Mouse (Mus musculus) heart, embryonic 10.5 days (tissue): ENCODE data around the gene Neb. TPM values are rescaled to one million over a fixed set of nuclear protein-coding genes. Genes with fewer than 3 reads are reported as not detected.

Source experiments
- DNase-seq: peaks from one replicate; pipeline ENCODE4 v3.0.0-alpha.2; 2017; ENCODE audit warnings: low spot score
- H3K27ac ChIP-seq: fragments of 300-500 bp; sonication (generic); 2 replicates; pipeline ENCODE4 v1.5.1; 2016; ENCODE audit warnings: mild to moderate bottlenecking
- H3K27me3 ChIP-seq: fragments of 300-500 bp; sonication (generic); 2 replicates; pipeline ENCODE4 v1.6.1; 2016; ENCODE audit warnings: mild to moderate bottlenecking; ENCODE audit not compliant: poor library complexity, insufficient read depth, severe bottlenecking
- H3K36me3 ChIP-seq: fragments of 300-500 bp; sonication (generic); 2 replicates; pipeline ENCODE4 v1.6.1; 2016; ENCODE audit warnings: mild to moderate bottlenecking, moderate library complexity
- H3K4me1 ChIP-seq: fragments of 300-500 bp; sonication (generic); 2 replicates; pipeline ENCODE4 v1.6.1; 2016; ENCODE audit warnings: mild to moderate bottlenecking
- H3K4me3 ChIP-seq: fragments of 300-500 bp; sonication (generic); 2 replicates; pipeline ENCODE4 v1.5.1; 2016; ENCODE audit warnings: mild to moderate bottlenecking, moderate library complexity
- H3K9me3 ChIP-seq: fragments of 300-500 bp; sonication (generic); 2 replicates; pipeline ENCODE4 v1.6.1; 2016; ENCODE audit warnings: mild to moderate bottlenecking, moderate library complexity
- WGBS: fragments of 180-500 bp; shearing (Covaris S2); methylation state at CpG from one replicate; pipeline ENCODE4 v1.1.7; 2016; 5-methylcytosine and 5-hydroxymethylcytosine counted together
- polyA plus RNA-seq: library from polyadenylated mRNA; unstranded; fragments of >200 nt; fragmentation: Nextera tagmentation; extraction: Ambion mirVana; gene quantifications from 2 replicates; pipeline ENCODE4 v1.2.1, GENCODE M21; 2016

The Neb gene
- polyA plus RNA-seq, 1 experiment from 2014 or later, result 0.75 TPM

DNA sequence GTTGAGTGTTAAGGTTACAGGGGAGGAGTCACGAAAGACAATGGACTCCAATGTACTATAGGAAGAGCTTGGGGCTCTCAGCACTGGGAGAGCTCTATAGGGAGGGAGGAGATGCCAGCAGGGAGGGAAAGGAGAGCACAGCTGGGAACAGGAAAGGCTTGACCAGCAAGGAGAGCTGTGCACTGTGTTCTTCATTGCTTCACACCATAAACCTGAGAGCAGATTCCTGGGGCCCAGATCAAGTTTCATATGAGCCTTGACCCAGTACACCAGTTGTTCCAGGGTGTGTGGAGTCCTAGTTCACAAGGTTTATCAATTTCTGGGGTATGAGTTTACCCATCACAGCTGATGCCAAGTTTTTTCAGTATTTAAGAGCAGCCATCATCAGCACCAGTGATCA, 106.1 kb downstream of the Neb start:
- Histone ChIP-seq H3K27ac (no peak overlapping the region), H3K4me1 (no peaks in the 10 kb centered on the region), H3K27me3 (no peaks in the 10 kb centered on the region), H3K9me3 (no peaks in the 10 kb centered on the region), H3K36me3 (no peaks in the 10 kb centered on the region), H3K4me3 (no peak overlapping the region)
- WGBS, result 46% methylated on average over 1 of the region's 1 CpGs
- DNase-seq, result no peak

DNA sequence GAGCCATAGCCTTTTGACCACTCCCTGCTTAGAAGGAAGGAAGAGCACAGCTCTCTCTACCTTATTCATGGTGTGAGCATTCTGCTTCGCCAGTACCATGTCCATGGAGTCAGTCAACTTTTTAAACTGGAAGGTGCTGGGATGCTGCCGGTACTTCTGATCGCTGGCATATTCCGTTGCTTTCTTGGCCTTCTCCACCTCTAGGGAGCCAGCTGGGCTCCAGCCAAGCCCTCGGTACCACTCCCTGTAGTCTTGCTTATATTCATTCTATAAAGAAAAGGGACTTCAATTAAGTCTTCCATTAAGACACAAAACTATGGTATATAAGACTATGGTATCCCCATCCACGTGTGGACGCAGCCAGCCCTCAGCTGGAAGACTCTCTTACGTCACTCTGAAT, 107.4 kb downstream of the Neb start:
- 93% methylated on average over 8 of the region's 8 CpGs for WGBS
- Histone ChIP-seq H3K27me3 (no peaks in the 10 kb centered on the region), H3K9me3 (no peaks in the 10 kb centered on the region), H3K36me3 (no peaks in the 10 kb centered on the region), H3K4me3 (no peak overlapping the region), H3K4me1 (no peaks in the 10 kb centered on the region), H3K27ac (no peak overlapping the region)
- DNase-seq, result no peak

DNA sequence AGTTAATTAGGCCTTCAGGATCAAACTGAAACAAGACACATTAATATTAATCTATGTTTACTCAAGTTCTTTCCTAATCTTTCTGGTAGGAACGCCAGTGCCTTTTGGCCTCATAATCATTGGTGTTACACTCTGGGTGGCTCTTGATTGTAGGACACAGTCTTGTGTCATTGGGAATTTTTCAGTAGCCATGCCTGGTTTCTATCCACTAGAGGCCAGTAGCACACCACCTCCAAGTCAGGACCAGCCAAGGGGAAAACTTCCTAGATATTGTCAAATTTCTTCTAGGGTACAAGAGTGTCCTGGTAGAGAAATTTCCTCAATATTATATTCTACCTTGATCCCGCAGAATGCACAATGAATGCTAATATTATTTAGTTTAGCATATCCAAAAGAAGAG, 116.1 kb downstream of the Neb start:
- Histone ChIP-seq H3K27ac (no peak overlapping the region), H3K27me3 (no peaks in the 10 kb centered on the region), H3K4me1 (no peaks in the 10 kb centered on the region), H3K36me3 (no peaks in the 10 kb centered on the region), H3K9me3 (no peaks in the 10 kb centered on the region), H3K4me3 (no peak overlapping the region)
- WGBS, result 35% methylated on average over 2 of the region's 2 CpGs
- no peak for DNase-seq

DNA sequence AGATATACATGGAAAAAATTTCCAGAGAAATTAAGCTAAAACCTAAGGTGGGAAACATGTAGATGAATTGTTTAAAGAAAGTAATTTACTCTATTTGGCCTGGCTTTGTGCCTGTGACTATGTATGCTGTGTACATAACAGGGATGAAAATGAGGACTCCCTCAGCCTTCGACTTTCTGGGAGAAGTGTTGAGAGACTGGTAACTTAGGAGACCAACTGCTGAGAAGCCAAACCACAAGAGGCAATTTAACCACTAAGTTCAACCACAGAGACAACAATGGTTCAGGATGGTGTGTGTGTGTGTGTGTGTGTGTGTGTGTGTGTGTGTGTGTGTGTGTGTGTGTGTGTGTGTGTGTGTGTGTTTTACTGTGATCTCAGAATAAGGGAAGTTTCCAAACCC, 126.2 kb downstream of the Neb start:
- no peaks in the 10 kb centered on the region for H3K36me3 ChIP-seq
- H3K27ac ChIP-seq, result no peak overlapping the region
- H3K9me3 ChIP-seq, result no peaks in the 10 kb centered on the region
- H3K27me3 ChIP-seq, result no peaks in the 10 kb centered on the region
- no peak for DNase-seq
- H3K4me1 ChIP-seq, result no peaks in the 10 kb centered on the region
- H3K4me3 ChIP-seq, result no peak overlapping the region
- 64% methylated on average over 1 of the region's 1 CpGs for WGBS

DNA sequence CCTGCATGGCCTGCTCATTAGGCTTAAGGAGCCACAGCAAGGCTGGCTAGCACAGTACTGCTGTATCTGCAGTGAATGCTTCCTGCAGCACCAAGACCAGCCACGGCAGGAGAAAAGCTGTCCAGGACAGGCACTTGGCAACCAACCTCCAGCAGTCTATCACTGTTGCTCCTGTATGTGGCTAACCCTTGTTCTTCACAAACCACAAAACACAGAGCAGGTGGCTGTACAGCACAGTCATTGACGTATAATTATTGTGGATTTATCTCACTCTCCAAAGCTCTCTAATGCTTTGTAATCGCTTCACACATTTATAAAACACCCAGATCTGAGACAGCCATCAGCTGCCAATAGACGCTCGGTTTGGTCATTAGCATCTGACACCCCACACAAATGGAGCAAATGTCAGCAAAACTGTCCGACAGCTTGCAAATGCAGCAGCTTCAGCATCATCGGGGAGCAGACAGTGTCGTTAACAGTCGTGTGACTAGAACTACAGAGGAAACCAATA, 129.9 kb downstream of the Neb start:
- Histone ChIP-seq H3K36me3 (no peaks in the 10 kb centered on the region), H3K27me3 (no peaks in the 10 kb centered on the region), H3K4me3 (no peak overlapping the region), H3K4me1 (no peaks in the 10 kb centered on the region), H3K9me3 (no peaks in the 10 kb centered on the region), H3K27ac (no peak overlapping the region)
- 81% methylated on average over 9 of the region's 9 CpGs for WGBS
- no peak for DNase-seq

DNA sequence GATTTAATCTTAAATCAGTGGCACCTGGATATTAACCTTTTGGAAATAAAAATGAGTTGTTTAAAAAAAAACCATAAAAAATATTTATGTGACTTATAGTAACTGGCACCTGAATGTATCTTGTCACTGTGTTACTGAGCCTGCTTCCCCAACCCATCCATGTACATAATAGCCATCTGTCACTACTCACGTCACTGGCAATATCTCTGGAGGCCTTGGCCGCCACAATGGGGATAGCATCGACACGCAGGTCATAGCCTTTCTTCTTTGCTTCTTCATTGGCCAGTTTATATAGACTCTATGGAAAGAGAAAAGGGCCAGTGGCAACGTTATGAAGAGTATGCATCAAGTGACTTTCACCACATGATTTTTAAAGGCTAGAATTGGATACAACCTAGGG, 133.2 kb downstream of the Neb start:
- no peak for DNase-seq

DNA sequence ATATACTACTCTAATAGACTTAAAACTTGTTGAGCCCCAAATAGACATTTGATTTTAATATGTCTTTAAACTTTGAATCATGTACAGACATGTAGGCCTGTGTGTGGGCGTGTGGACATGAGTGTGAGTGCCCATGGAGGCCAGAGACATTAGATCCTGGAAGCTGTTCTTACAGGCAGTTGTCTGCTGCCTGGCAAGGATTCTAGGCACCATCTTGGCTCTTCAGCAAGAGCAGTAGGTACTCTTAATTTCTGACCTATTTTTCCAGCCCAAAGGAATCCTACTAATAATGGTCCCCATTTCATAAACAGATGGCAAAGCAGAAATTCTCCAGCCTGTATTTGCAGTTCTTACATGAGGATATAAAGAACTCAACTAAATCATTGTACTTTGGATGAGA, 135.6 kb downstream of the Neb start:
- Histone ChIP-seq H3K27me3 (no peaks in the 10 kb centered on the region), H3K9me3 (no peaks in the 10 kb centered on the region), H3K36me3 (no peaks in the 10 kb centered on the region), H3K4me1 (no peaks in the 10 kb centered on the region), H3K27ac (no peak overlapping the region), H3K4me3 (no peak overlapping the region)
- no peak for DNase-seq
- WGBS, result 88% methylated on average over 1 of the region's 1 CpGs

More for the DNA sequence above, 133.2 kb downstream of the Neb start:
- 82% methylated on average over 5 of the region's 5 CpGs for WGBS
- Histone ChIP-seq H3K4me3 (no peak overlapping the region), H3K36me3 (no peaks in the 10 kb centered on the region), H3K4me1 (no peaks in the 10 kb centered on the region), H3K27me3 (no peaks in the 10 kb centered on the region), H3K9me3 (no peaks in the 10 kb centered on the region), H3K27ac (no peak overlapping the region)

DNA sequence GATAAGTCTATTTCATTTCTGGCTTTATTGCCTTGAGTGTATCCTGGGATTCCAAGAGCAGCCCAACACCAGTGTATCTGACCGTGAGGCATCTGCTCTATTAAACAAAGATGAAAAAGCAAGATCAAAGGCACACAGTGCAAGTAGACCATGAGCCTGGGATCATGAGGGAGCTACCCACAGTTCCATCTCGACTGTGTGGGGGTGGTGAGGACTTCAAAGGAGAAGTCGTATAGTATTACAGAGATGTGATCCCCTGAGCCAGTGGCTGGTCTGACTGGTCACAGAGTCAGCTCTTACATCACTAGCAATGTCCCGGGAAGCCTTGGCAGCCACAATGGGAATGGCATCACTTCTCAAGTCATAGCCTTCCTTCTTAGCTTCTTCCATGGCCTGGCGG, 140.4 kb downstream of the Neb start:
- Histone ChIP-seq H3K27me3 (no peaks in the 10 kb centered on the region), H3K36me3 (no peaks in the 10 kb centered on the region), H3K4me1 (no peaks in the 10 kb centered on the region), H3K9me3 (no peaks in the 10 kb centered on the region), H3K27ac (no peak overlapping the region), H3K4me3 (no peak overlapping the region)
- WGBS, result 57% methylated on average over 5 of the region's 5 CpGs
- DNase-seq, result no peak

DNA sequence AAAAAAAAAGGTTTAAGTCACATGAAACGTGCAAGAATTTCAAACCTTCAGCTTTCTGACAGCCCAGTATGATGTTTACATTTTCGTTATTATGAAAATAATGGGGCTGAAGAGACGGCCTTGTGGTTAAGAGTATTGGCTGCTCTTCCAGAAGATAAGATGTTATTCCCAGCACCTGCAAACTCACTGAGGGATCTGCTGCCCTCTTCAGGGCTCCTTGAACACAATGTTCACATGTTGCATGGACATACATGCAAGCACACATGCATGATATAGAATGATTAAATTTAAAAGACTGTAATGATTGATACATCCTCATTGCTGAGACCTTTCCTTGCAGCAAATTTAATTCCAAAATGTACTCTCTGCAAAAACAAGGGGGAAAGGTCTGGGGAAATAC, 150.7 kb downstream of the Neb start:
- no peak for DNase-seq
- no peaks in the 10 kb centered on the region for H3K36me3 ChIP-seq

DNA sequence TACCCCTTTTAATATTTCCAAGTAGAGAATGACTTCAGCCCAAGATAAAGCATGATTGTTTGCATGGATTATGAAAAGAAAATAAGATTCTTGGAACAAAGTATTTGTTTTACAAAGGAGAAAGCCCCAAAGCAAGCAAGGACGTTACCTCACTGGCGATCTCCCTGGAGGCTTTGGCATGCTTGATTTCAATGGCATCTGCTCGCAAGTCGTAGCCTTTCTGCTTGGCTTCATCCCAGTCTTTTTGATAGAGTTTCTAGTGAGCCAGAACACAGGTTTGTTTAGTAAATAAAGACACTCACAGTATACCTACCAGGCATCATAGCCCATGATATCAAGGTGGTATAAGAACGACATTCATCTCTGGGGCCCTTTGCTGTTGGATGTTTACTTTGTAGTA, 153.9 kb downstream of the Neb start:
- no peak for DNase-seq
- 86% methylated on average over 5 of the region's 5 CpGs for WGBS

More for the DNA sequence above, 150.7 kb downstream of the Neb start:
- Histone ChIP-seq H3K27ac (no peak overlapping the region), H3K9me3 (no peaks in the 10 kb centered on the region), H3K4me3 (no peak overlapping the region), H3K27me3 (no peaks in the 10 kb centered on the region), H3K4me1 (no peaks in the 10 kb centered on the region)
- WGBS, result 63% methylated on average over 3 of the region's 3 CpGs

DNA sequence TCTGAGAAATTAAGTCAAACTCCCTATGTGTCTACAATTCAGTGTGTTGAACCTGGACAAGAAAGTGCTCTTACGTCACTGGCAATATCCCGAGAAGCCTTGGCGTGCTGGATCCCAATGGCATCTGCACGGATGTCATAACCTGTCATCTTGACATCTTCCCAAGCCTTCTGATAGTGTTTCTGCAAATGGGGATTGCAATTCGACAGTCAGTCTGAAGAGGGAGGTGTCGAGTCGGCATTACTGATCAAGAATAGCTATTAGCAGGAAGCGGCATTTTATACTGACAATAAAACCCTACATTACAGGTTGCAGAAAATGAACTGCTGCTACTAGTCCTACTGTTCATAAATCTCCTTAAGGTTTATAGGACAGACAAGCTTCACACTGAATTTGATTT, 158.2 kb downstream of the Neb start:
- no peak overlapping the region for H3K4me3 ChIP-seq
- no peaks in the 10 kb centered on the region for H3K4me1 ChIP-seq
- H3K27ac ChIP-seq, result no peak overlapping the region
- WGBS, result 56% methylated on average over 8 of the region's 8 CpGs
- H3K9me3 ChIP-seq, result no peaks in the 10 kb centered on the region
- DNase-seq, result no peak
- no peaks in the 10 kb centered on the region for H3K27me3 ChIP-seq
- no peaks in the 10 kb centered on the region for H3K36me3 ChIP-seq

More for the DNA sequence above, 153.9 kb downstream of the Neb start:
- no peaks in the 10 kb centered on the region for H3K4me1 ChIP-seq
- H3K27me3 ChIP-seq, result no peaks in the 10 kb centered on the region
- no peaks in the 10 kb centered on the region for H3K36me3 ChIP-seq
- H3K27ac ChIP-seq, result no peak overlapping the region
- no peak overlapping the region for H3K4me3 ChIP-seq
- H3K9me3 ChIP-seq, result no peaks in the 10 kb centered on the region

DNA sequence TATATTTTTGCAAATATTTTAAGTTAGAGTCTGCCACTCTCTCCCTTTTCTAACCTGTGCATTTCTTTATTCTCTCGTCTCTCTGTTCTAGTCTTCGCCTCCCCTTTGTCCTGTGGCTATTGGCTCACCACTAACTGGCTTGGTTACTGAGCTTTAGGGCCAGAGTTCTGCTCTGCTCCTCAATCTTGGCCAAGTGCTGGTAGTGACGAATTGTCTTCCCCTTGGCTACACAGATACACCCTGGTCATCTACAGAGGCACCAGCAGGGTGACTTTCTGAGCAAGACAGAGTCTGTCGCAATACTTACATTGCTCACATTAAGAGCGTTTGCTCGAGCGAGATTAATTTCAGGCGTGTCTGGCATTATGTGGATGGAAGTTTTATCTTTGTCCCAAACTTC, 162.3 kb downstream of the Neb start:
- H3K27ac ChIP-seq, result no peak overlapping the region
- 92% methylated on average over 8 of the region's 8 CpGs for WGBS
- no peaks in the 10 kb centered on the region for H3K4me1 ChIP-seq
- H3K9me3 ChIP-seq, result no peaks in the 10 kb centered on the region
- no peaks in the 10 kb centered on the region for H3K27me3 ChIP-seq
- no peaks in the 10 kb centered on the region for H3K36me3 ChIP-seq
- no peak for DNase-seq
- no peak overlapping the region for H3K4me3 ChIP-seq

DNA sequence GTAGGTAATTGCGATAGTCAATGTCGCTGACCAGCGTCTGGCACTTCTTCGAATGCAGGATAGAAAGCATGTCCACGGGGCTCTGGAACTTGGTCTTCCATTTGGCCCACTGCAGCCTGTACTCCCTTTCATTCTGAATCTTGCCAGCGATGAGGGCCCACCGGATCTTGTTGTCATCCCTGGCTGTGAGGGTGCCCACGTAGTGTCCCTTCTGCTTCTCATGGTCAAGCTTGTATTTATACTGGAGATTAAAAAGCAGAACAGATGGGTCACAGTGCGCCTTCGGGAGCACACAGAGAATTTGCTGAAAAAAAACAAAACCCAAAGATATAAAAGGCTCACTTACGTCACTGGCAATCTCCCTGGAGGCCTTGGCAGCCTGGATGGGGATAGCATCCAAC, 165.7 kb downstream of the Neb start:
- no peak overlapping the region for H3K27ac ChIP-seq
- H3K36me3 ChIP-seq, result no peaks in the 10 kb centered on the region
- no peaks in the 10 kb centered on the region for H3K4me1 ChIP-seq
- H3K27me3 ChIP-seq, result no peaks in the 10 kb centered on the region
- 87% methylated on average over 11 of the region's 11 CpGs for WGBS
- no peak overlapping the region for H3K4me3 ChIP-seq
- H3K9me3 ChIP-seq, result no peaks in the 10 kb centered on the region
- DNase-seq, result no peak

DNA sequence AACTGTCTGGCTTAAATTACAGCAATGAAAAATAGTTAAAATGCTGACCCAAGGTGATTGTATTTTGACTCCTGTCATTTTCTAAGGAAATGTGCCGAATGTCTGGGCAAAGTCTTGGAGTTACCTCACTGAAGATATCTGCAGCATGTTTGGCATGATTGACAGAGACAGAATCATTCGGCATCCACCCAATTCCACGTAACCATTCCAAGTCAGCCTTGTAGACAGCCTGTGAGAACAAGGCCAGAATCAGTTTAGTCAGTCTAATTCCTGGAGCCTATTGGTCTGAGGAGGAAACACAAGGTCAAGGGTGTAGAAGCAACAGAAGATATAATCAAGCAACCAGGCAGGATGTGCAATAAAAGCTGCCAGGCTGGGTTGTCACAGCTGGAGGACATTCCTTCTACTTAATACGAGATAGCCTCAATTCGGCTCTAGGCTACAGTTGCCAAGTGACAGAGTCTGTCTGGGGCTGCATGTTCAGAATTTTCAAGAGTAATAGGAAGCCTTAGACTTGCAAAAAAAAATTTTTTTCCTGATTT, 166.8 kb downstream of the Neb start:
- Histone ChIP-seq H3K27me3 (no peaks in the 10 kb centered on the region), H3K9me3 (no peaks in the 10 kb centered on the region), H3K4me3 (no peak overlapping the region), H3K36me3 (no peaks in the 10 kb centered on the region), H3K4me1 (no peaks in the 10 kb centered on the region), H3K27ac (no peak overlapping the region)
- 54% methylated on average over 5 of the region's 5 CpGs for WGBS
- DNase-seq, result no peak
